Mouse (Mus musculus): ENCODE measurements around the gene Lrguk. TPM values are rescaled to one million over a fixed set of nuclear protein-coding genes. Genes with fewer than 3 reads are reported as not detected.

Lrguk gene
- total and polyA plus RNA-seq, 2 experiments from 2014 or later: 0.19 TPM; not detected in 1

- Histone ChIP-seq H3K4me1 (ENCODE audit: control insufficient read depth, insufficient read depth) (no peaks in the 10 kb centered on the region), H3K9me3 (replicated peaks; ENCODE audit: control insufficient read depth, low read length) (no peaks in the 10 kb centered on the region), H3K36me3 (replicated peaks; ENCODE audit: control insufficient read depth, insufficient read depth, low read length) (no peaks in the 10 kb centered on the region), H3K27me3 (ENCODE audit: control insufficient read depth, insufficient read depth, low read length) (no peaks in the 10 kb centered on the region), H3K9ac (replicated peaks; ENCODE audit: low read depth, low read length) (no peak overlapping the region), H3K27ac (ENCODE audit: low read depth) (no peak overlapping the region), H3K4me2 (ENCODE audit: low read depth, low read length) (no peak overlapping the region), H3K4me3 (ENCODE audit: low read depth, low read length) (no peak overlapping the region)
- TF ChIP-seq CTCF (IDR thresholded peaks at IDR 0.05; ENCODE audit: low read depth) (no peak), EP300 (IDR thresholded peaks at IDR 0.05; ENCODE audit: low read depth) (no peak)
- ATAC-seq (ENCODE audit: insufficient read depth, low read depth) (no peak), DNase-seq (ENCODE audit: low spot score) (no peak)
- WGBS: 92% methylated on average over 8 of the region's 8 CpGs
These were observed 38.0 kb downstream of the Lrguk start for GRCm38 (mm10) chr6:34067271-34067670.

- no peak overlapping the region for H3K4me3 ChIP-seq (ENCODE audit: low read depth, low read length)
- H3K36me3 ChIP-seq (replicated peaks; ENCODE audit: control insufficient read depth, insufficient read depth, low read length): no peaks in the 10 kb centered on the region
- H3K4me2 ChIP-seq (ENCODE audit: low read depth, low read length): no peak overlapping the region
- DNase-seq (ENCODE audit: low spot score) (no peak), ATAC-seq (ENCODE audit: insufficient read depth, low read depth) (no peak)
- no peak overlapping the region for H3K27ac ChIP-seq (ENCODE audit: low read depth)
- TF ChIP-seq EP300 (IDR thresholded peaks at IDR 0.05; ENCODE audit: low read depth): no peak
- H3K4me1 ChIP-seq (ENCODE audit: control insufficient read depth, insufficient read depth): no peaks in the 10 kb centered on the region
- H3K9me3 ChIP-seq (replicated peaks; ENCODE audit: control insufficient read depth, low read length): no peaks in the 10 kb centered on the region
- no peaks in the 10 kb centered on the region for H3K27me3 ChIP-seq (ENCODE audit: control insufficient read depth, insufficient read depth, low read length)
- 42% methylated on average over 5 of the region's 5 CpGs for WGBS
- no peak overlapping the region for H3K9ac ChIP-seq (replicated peaks; ENCODE audit: low read depth, low read length)
These were observed 42.7 kb downstream of the Lrguk start for GRCm38 (mm10) chr6:34071936-34072335.

- no peaks in the 10 kb centered on the region for H3K4me1 ChIP-seq (ENCODE audit: control insufficient read depth, insufficient read depth)
- H3K4me3 ChIP-seq (ENCODE audit: low read depth, low read length): no peak overlapping the region
- no peaks in the 10 kb centered on the region for H3K9me3 ChIP-seq (replicated peaks; ENCODE audit: control insufficient read depth, low read length)
- ATAC-seq (ENCODE audit: insufficient read depth, low read depth) (no peak), DNase-seq (ENCODE audit: low spot score) (no peak)
- no peaks in the 10 kb centered on the region for H3K36me3 ChIP-seq (replicated peaks; ENCODE audit: control insufficient read depth, insufficient read depth, low read length)
- no peak overlapping the region for H3K27ac ChIP-seq (ENCODE audit: low read depth)
- TF ChIP-seq EP300 (IDR thresholded peaks at IDR 0.05; ENCODE audit: low read depth): no peak
- TF ChIP-seq CTCF (IDR thresholded peaks at IDR 0.05; ENCODE audit: low read depth): no peak
- no peak overlapping the region for H3K9ac ChIP-seq (replicated peaks; ENCODE audit: low read depth, low read length)
- 73% methylated on average over 3 of the region's 3 CpGs for WGBS
- H3K27me3 ChIP-seq (ENCODE audit: control insufficient read depth, insufficient read depth, low read length): no peaks in the 10 kb centered on the region
- H3K4me2 ChIP-seq (ENCODE audit: low read depth, low read length): no peak overlapping the region
These were observed 44.7 kb downstream of the Lrguk start for GRCm38 (mm10) chr6:34073931-34074442.

- H3K27ac ChIP-seq (ENCODE audit: low read depth): no peak overlapping the region
- no peaks in the 10 kb centered on the region for H3K27me3 ChIP-seq (ENCODE audit: control insufficient read depth, insufficient read depth, low read length)
- WGBS: 86% methylated on average over 11 of the region's 11 CpGs
- H3K4me3 ChIP-seq (ENCODE audit: low read depth, low read length): no peak overlapping the region
- H3K4me2 ChIP-seq (ENCODE audit: low read depth, low read length): no peak overlapping the region
- H3K36me3 ChIP-seq (replicated peaks; ENCODE audit: control insufficient read depth, insufficient read depth, low read length): no peaks in the 10 kb centered on the region
- no peaks in the 10 kb centered on the region for H3K4me1 ChIP-seq (ENCODE audit: control insufficient read depth, insufficient read depth)
- ATAC-seq (ENCODE audit: insufficient read depth, low read depth): no peak
- no peak overlapping the region for H3K9ac ChIP-seq (replicated peaks; ENCODE audit: low read depth, low read length)
- TF ChIP-seq EP300 (IDR thresholded peaks at IDR 0.05; ENCODE audit: low read depth) (no peak), CTCF (IDR thresholded peaks at IDR 0.05; ENCODE audit: low read depth) (no peak)
- H3K9me3 ChIP-seq (replicated peaks; ENCODE audit: control insufficient read depth, low read length): no peaks in the 10 kb centered on the region
- no peak for DNase-seq (ENCODE audit: low spot score)
These were observed 46.3 kb downstream of the Lrguk start for GRCm38 (mm10) chr6:34075520-34075919.

GRCm38 (mm10) chr6:34083471-34083870, 54.2 kb downstream of the Lrguk start:
- no peak overlapping the region for H3K4me2 ChIP-seq (ENCODE audit: low read depth, low read length)
- H3K27me3 ChIP-seq (ENCODE audit: control insufficient read depth, insufficient read depth, low read length): no peaks in the 10 kb centered on the region
- H3K36me3 ChIP-seq (replicated peaks; ENCODE audit: control insufficient read depth, insufficient read depth, low read length): no peaks in the 10 kb centered on the region
- H3K4me3 ChIP-seq (ENCODE audit: low read depth, low read length): no peak overlapping the region
- no peaks in the 10 kb centered on the region for H3K4me1 ChIP-seq (ENCODE audit: control insufficient read depth, insufficient read depth)
- ATAC-seq (ENCODE audit: insufficient read depth, low read depth): no peak
- H3K27ac ChIP-seq (ENCODE audit: low read depth): no peak overlapping the region
- DNase-seq (ENCODE audit: low spot score): no peak
- no peaks in the 10 kb centered on the region for H3K9me3 ChIP-seq (replicated peaks; ENCODE audit: control insufficient read depth, low read length)
- TF ChIP-seq EP300 (IDR thresholded peaks at IDR 0.05; ENCODE audit: low read depth): no peak
- TF ChIP-seq CTCF (IDR thresholded peaks at IDR 0.05; ENCODE audit: low read depth): no peak
- no peak overlapping the region for H3K9ac ChIP-seq (replicated peaks; ENCODE audit: low read depth, low read length)
- WGBS: 89% methylated on average over 5 of the region's 5 CpGs

- no peak overlapping the region for H3K27ac ChIP-seq (ENCODE audit: low read depth)
- ATAC-seq (ENCODE audit: insufficient read depth, low read depth): no peak
- 80% methylated on average over 4 of the region's 4 CpGs for WGBS
These were observed 58.5 kb downstream of the Lrguk start for GRCm38 (mm10) chr6:34087701-34088100.

More at GRCm38 (mm10) chr6:34087701-34088100, 58.5 kb downstream of the Lrguk start:
- no peak overlapping the region for H3K4me3 ChIP-seq (ENCODE audit: low read depth, low read length)
- no peaks in the 10 kb centered on the region for H3K9me3 ChIP-seq (replicated peaks; ENCODE audit: control insufficient read depth, low read length)
- no peaks in the 10 kb centered on the region for H3K27me3 ChIP-seq (ENCODE audit: control insufficient read depth, insufficient read depth, low read length)
- H3K4me1 ChIP-seq (ENCODE audit: control insufficient read depth, insufficient read depth): no peaks in the 10 kb centered on the region
- DNase-seq (ENCODE audit: low spot score): no peak
- H3K4me2 ChIP-seq (ENCODE audit: low read depth, low read length): no peak overlapping the region
- TF ChIP-seq CTCF (IDR thresholded peaks at IDR 0.05; ENCODE audit: low read depth) (no peak), EP300 (IDR thresholded peaks at IDR 0.05; ENCODE audit: low read depth) (no peak)
- H3K36me3 ChIP-seq (replicated peaks; ENCODE audit: control insufficient read depth, insufficient read depth, low read length): no peaks in the 10 kb centered on the region
- no peak overlapping the region for H3K9ac ChIP-seq (replicated peaks; ENCODE audit: low read depth, low read length)
